Mouse (Mus musculus): ENCODE measurements around the gene C1qtnf6. TPM values are rescaled to one million over a fixed set of nuclear protein-coding genes. Genes with fewer than 3 reads are reported as not detected.

C1qtnf6 gene
- polyA plus RNA-seq, 1 experiment from 2014 or later: 4.9 TPM

GRCm38 (mm10) chr15:78557693-78558535, 26.7 kb upstream of the C1qtnf6 start:
- WGBS: 68% methylated on average over 10 of the region's 10 CpGs
- H3K9me3 ChIP-seq: no peaks in the 10 kb centered on the region
- no peak overlapping the region for H3K27ac ChIP-seq (replicated peaks)
- no peak for ATAC-seq (replicated peaks)
- no peak overlapping the region for H3K4me3 ChIP-seq
- no peaks in the 10 kb centered on the region for H3K36me3 ChIP-seq
- H3K27me3 ChIP-seq: no peaks in the 10 kb centered on the region
- no peak overlapping the region for H3K9ac ChIP-seq (replicated peaks)
- H3K4me2 ChIP-seq (replicated peaks): no peak overlapping the region
- no peaks in the 10 kb centered on the region for H3K4me1 ChIP-seq

- H3K4me2 ChIP-seq (replicated peaks): no peak overlapping the region
- H3K27me3 ChIP-seq: no peaks in the 10 kb centered on the region
- no peak overlapping the region for H3K4me3 ChIP-seq
- H3K9me3 ChIP-seq: no peaks in the 10 kb centered on the region
- no peak overlapping the region for H3K27ac ChIP-seq (replicated peaks)
- H3K4me1 ChIP-seq: no peaks in the 10 kb centered on the region
- no peak overlapping the region for H3K9ac ChIP-seq (replicated peaks)
- 66% methylated on average over 25 of the region's 25 CpGs for WGBS
- no peak for ATAC-seq (replicated peaks)
- H3K36me3 ChIP-seq: no peaks in the 10 kb centered on the region
Observed at GRCm38 (mm10) chr15:78554545-78555313, 23.5 kb upstream of the C1qtnf6 start.

- H3K4me1 ChIP-seq: peaks cover 15% of the 10 kb centered on the region
- no peak for ATAC-seq (replicated peaks)
- H3K9me3 ChIP-seq: no peaks in the 10 kb centered on the region
- no peak overlapping the region for H3K9ac ChIP-seq (replicated peaks)
- no peak overlapping the region for H3K4me2 ChIP-seq (replicated peaks)
- no peak overlapping the region for H3K4me3 ChIP-seq
- no peaks in the 10 kb centered on the region for H3K27me3 ChIP-seq
- WGBS: 82% methylated on average over 4 of the region's 4 CpGs
- no peak overlapping the region for H3K27ac ChIP-seq (replicated peaks)
- H3K36me3 ChIP-seq: no peaks in the 10 kb centered on the region
Observed at GRCm38 (mm10) chr15:78549189-78549734, 18.0 kb upstream of the C1qtnf6 start.

- no peaks in the 10 kb centered on the region for H3K27me3 ChIP-seq
- no peak overlapping the region for H3K27ac ChIP-seq (replicated peaks)
- no peak overlapping the region for H3K4me3 ChIP-seq
- no peak overlapping the region for H3K9ac ChIP-seq (replicated peaks)
- peaks cover 20% of the 10 kb centered on the region for H3K4me1 ChIP-seq
- 68% methylated on average over 8 of the region's 8 CpGs for WGBS
- ATAC-seq (replicated peaks): no peak
- no peak overlapping the region for H3K4me2 ChIP-seq (replicated peaks)
- H3K36me3 ChIP-seq: no peaks in the 10 kb centered on the region
- H3K9me3 ChIP-seq: no peaks in the 10 kb centered on the region
Observed at GRCm38 (mm10) chr15:78548711-78549110, 17.5 kb upstream of the C1qtnf6 start.

GRCm38 (mm10) chr15:78548336-78548665, 17.1 kb upstream of the C1qtnf6 start:
- no peaks in the 10 kb centered on the region for H3K27me3 ChIP-seq
- no peak overlapping the region for H3K4me2 ChIP-seq (replicated peaks)
- H3K9me3 ChIP-seq: no peaks in the 10 kb centered on the region
- H3K4me1 ChIP-seq: peaks cover 22% of the 10 kb centered on the region
- H3K27ac ChIP-seq (replicated peaks): no peak overlapping the region
- no peaks in the 10 kb centered on the region for H3K36me3 ChIP-seq
- ATAC-seq (replicated peaks): no peak
- no peak overlapping the region for H3K4me3 ChIP-seq
- WGBS: 24% methylated on average over 3 of the region's 3 CpGs
- H3K9ac ChIP-seq (replicated peaks): no peak overlapping the region

- Histone ChIP-seq H3K27me3 (no peaks in the 10 kb centered on the region), H3K9ac (replicated peaks) (no peak overlapping the region), H3K4me1 (peaks cover 27% of the 10 kb centered on the region), H3K4me3 (no peak overlapping the region), H3K4me2 (replicated peaks) (no peak overlapping the region), H3K36me3 (no peaks in the 10 kb centered on the region), H3K9me3 (no peaks in the 10 kb centered on the region), H3K27ac (replicated peaks) (no peak overlapping the region)
- 51% methylated on average over 5 of the region's 5 CpGs for WGBS
- ATAC-seq (replicated peaks): no peak
Observed at GRCm38 (mm10) chr15:78547415-78548335, 16.5 kb upstream of the C1qtnf6 start.

GRCm38 (mm10) chr15:78546060-78546459, 14.8 kb upstream of the C1qtnf6 start:
- Histone ChIP-seq H3K4me1 (peaks cover 43% of the 10 kb centered on the region), H3K27me3 (no peaks in the 10 kb centered on the region), H3K36me3 (no peaks in the 10 kb centered on the region), H3K9me3 (no peaks in the 10 kb centered on the region), H3K4me2 (replicated peaks) (no peak overlapping the region), H3K9ac (replicated peaks) (no peak overlapping the region), H3K27ac (replicated peaks) (no peak overlapping the region), H3K4me3 (no peak overlapping the region)
- WGBS: 94% methylated on average over 4 of the region's 4 CpGs
- ATAC-seq (replicated peaks): no peak

GRCm38 (mm10) chr15:78544561-78545001, 13.4 kb upstream of the C1qtnf6 start, which contains the start of gene Sstr3:
Sstr3 (minus strand) TSS chr15:78544685.
- H3K4me3 ChIP-seq: peak within 1 kb of the TSS; percentile 13; the same call in 1 of the 2 replicates
- H3K27ac ChIP-seq (replicated peaks): peak within 1 kb of the TSS; percentile 68
- peak; percentile 31; the same call in 1 of the 2 replicates for ATAC-seq (replicated peaks)

GRCm38 (mm10) chr15:78544041-78544440, 12.8 kb upstream of the C1qtnf6 start:
- H3K4me3 ChIP-seq: no peak overlapping the region
- ATAC-seq (replicated peaks): no peak
- H3K4me1 ChIP-seq: peaks cover 47% of the 10 kb centered on the region
- peak overlapping the region; percentile 40 for H3K4me2 ChIP-seq (replicated peaks)
- 73% methylated on average over 15 of the region's 15 CpGs for WGBS
- no peak overlapping the region for H3K9ac ChIP-seq (replicated peaks)
- peak overlapping the region; percentile 68 for H3K27ac ChIP-seq (replicated peaks)
- H3K27me3 ChIP-seq: no peaks in the 10 kb centered on the region
- no peaks in the 10 kb centered on the region for H3K36me3 ChIP-seq
- no peaks in the 10 kb centered on the region for H3K9me3 ChIP-seq

More at GRCm38 (mm10) chr15:78544561-78545001, 13.4 kb upstream of the C1qtnf6 start, which contains the start of gene Sstr3:
- 10% methylated on average over 14 of the region's 14 CpGs for WGBS
- H3K4me2 ChIP-seq (replicated peaks): peak within 1 kb of the TSS; percentile 40
- H3K27me3 ChIP-seq: no peaks in the 10 kb centered on the region
- no peaks in the 10 kb centered on the region for H3K9me3 ChIP-seq
- peaks cover 47% of the 10 kb centered on the region for H3K4me1 ChIP-seq
- H3K36me3 ChIP-seq: no peaks in the 10 kb centered on the region
- peak within 1 kb of the TSS; percentile 36 for H3K9ac ChIP-seq (replicated peaks)

- no peaks in the 10 kb centered on the region for H3K27me3 ChIP-seq
- H3K27ac ChIP-seq (replicated peaks): peak overlapping the region; percentile 58
- no peaks in the 10 kb centered on the region for H3K36me3 ChIP-seq
- H3K9ac ChIP-seq (replicated peaks): no peak overlapping the region
- no peak overlapping the region for H3K4me3 ChIP-seq
- no peak overlapping the region for H3K4me2 ChIP-seq (replicated peaks)
- peaks cover 44% of the 10 kb centered on the region for H3K4me1 ChIP-seq
- WGBS: 44% methylated on average over 7 of the region's 7 CpGs
- peak; percentile 51 for ATAC-seq (replicated peaks)
- no peaks in the 10 kb centered on the region for H3K9me3 ChIP-seq
Observed at GRCm38 (mm10) chr15:78542767-78543303, 11.6 kb upstream of the C1qtnf6 start.

GRCm38 (mm10) chr15:78542098-78542766, 11.0 kb upstream of the C1qtnf6 start:
- no peak overlapping the region for H3K4me2 ChIP-seq (replicated peaks)
- 66% methylated on average over 3 of the region's 3 CpGs for WGBS
- peaks cover 44% of the 10 kb centered on the region for H3K4me1 ChIP-seq
- H3K27me3 ChIP-seq: no peaks in the 10 kb centered on the region
- no peak overlapping the region for H3K4me3 ChIP-seq
- ATAC-seq (replicated peaks): peak; percentile 17; the same call in 1 of the 2 replicates
- no peaks in the 10 kb centered on the region for H3K36me3 ChIP-seq
- H3K9ac ChIP-seq (replicated peaks): no peak overlapping the region
- H3K9me3 ChIP-seq: no peaks in the 10 kb centered on the region
- H3K27ac ChIP-seq (replicated peaks): peak overlapping the region; percentile 58
